Mouse (Mus musculus) c-Kit-negative CD71-positive TER-119-positive erythroid progenitor cells, embryonic 14.5 days (primary cell): ENCODE measurements around the gene Slc16a14.
A peak's percentile ranks its signal among the peaks of the same experiment; 100 is the strongest.
"Not testable (repeated sequence)": the region's sequence is repeated elsewhere in the genome, so short reads cannot be mapped to it uniquely, and the experiment has no call there.

Experiments
- DNase-seq: peaks from one replicate; pipeline ENCODE4 v3.0.0-alpha.2; 2013; ENCODE audit warnings: low read depth, low spot score

Slc16a14 gene

DNA sequence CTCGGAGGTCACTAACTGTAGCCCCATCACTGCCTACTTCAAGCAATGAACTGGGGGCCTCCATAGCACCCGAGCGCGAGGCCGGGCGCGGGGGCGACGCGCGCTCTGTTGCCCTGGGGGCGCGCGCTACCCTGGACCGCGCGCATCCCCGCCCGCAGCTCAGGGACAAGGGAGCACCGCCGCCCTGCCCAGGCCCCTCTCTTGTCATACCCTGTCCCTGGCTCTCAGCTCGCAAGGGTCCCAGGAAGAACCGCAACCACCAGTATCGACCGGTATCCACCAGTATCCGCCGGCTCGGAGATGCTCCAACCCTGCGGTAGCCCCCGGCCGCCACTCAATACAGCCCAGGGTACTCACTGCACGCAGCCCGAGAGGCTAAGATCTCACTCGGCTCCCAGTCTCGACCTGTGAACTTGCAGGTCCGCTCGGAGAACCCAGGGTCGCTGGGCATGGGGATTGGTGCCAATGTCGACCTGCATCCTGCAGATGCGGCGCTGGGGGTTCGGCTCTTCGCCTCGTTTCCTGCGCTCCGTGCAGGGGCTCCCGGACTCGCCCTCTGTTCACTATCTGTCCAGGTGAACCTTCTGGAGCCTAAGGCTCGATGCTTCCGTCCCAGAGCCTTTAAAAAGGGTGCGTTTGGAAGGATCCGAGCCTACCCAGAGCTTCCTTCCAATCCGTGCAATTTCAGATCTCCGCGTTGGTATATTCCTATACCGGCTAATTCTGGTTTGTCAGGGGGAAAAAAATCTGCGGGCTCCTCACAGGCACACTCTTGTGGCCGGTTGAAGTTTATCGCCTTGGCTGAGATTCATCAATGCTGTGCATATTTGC is at the start of gene Slc16a14:
TSS of gene Slc16a14 (minus strand) at position 632 of the 831 bp plus-strand sequence.
- no peak for DNase-seq

DNA sequence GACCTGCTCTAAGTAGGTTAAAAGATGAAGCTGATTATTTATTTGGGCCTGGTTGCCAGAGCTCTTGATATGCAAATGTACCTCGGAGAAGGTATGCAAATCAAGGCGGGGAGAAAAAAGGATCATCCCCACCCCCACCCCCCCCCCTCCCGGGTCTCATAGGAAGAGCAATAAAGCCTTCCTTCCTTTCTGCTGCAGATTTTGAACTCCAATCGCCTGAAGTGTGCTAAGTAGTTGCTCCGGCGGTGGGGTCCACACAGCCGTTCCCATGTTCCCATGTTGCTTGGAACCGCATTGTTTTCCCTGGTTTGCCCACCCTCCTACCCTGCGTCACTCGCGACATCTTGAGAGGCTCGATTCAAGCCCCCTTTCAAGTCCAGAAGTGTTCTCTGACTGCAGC is 26.8 kb upstream of the Slc16a14 start:
- not testable (repeated sequence) for DNase-seq

DNA sequence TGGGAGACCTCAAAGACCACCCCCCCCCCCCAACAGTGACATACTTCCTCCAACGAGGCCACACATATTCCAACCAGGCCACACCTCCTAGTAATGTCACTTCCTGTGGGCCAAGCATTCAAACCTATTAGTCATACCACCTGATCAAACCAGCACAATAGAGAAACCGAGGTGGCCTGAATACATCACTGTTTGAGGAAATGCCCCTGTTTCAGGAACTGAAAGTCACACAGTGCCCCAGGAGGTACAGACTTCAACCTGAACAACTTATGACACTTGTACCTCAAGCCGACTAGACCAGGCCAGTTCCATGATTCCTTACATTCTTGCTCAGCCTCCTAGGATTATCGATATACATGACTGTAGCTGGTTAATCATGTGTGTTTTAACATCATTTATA is 22.8 kb upstream of the Slc16a14 start:
- DNase-seq, result not testable (repeated sequence)

DNA sequence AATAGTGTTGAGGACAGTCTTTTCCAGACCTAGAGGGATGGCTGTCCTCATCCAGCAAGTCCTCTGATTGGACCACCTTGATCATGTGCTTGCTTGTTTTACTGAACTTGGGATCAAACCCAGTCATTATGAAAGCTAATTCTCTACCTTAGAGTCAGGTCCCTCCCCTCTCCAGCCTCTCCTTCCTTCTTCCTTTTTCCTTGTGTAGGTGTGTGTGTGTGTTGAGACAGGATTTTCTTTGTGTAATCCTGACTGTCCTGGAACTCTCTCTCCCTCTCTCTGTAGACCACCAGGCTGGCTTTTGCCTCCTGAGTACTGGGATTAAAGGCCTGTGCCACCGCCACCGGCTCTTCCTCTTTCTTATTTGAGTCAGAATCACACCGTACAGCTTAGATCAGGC is 21.8 kb upstream of the Slc16a14 start:
- not testable (repeated sequence) for DNase-seq

DNA sequence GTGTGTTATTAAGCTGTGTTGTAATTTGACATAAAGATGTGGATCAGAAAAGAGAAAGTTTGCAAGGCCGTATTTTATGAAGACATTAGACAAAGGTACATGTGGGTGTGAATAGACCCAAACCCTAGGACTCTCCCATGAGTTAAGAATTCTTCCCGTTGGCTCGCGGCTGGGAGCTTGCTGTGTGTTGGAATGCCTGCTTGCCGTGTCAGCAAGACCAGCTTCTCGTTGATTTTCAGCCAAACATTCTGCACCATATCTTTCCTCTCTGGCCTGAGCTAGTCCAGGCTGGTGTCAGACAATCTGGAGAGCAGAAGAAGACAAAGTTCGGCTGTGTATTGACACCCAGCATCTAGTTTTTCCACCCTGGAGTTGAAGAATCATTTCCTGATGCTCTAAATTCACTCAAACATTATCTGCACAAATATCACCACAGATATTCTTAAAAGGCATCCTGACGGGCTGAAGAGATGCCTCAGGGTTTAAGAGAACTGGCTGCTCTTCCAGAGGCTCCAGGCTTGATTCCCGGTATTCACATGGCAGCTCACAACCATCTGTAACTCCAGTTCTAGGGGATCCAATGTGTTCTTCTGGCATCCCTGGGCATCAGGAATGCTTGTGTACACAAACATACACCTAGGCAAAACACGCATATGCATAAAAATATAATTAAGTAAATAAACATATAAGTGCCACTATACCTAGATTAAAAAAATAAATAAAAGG is 17.7 kb upstream of the Slc16a14 start:
- no peak for DNase-seq

DNA sequence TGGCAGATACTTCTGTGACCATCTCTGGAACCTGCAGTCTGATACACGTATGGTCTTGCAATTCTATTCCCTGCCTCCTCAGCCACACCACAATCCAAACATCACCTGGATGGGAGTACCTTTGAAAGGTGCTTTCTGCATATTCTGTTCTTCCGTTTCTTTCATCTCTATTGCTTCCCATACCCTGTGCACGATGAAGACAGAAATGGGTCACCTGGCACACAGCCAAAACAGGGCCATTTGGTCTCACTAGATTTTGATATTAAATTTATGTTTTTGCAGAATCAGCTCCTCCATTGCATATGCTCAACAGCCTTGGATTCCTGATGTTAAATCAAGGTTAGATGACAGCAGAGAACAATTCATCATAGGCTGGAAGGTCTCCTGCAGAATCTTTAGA is 16.6 kb upstream of the Slc16a14 start:
- DNase-seq, result no peak

DNA sequence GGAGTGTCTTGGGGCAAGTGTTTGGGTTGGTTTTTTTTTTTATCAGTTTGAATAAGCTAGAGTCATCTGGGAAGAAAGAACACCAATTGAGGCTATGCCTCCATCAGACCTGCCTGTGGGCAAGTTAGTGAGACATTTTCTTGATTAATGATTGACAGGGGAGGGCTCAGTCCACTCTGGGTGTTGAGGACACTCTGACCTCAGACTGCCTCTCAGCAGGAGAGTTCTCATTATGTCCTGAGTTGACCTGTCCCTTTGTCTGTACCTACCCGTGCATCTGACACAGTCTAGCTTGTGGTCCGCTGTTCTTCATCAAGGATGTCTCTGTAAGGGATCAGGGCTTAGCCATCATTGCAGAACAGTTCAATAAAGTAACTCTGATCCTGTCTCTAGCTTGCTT is 12.5 kb upstream of the Slc16a14 start:
- DNase-seq, result no peak

DNA sequence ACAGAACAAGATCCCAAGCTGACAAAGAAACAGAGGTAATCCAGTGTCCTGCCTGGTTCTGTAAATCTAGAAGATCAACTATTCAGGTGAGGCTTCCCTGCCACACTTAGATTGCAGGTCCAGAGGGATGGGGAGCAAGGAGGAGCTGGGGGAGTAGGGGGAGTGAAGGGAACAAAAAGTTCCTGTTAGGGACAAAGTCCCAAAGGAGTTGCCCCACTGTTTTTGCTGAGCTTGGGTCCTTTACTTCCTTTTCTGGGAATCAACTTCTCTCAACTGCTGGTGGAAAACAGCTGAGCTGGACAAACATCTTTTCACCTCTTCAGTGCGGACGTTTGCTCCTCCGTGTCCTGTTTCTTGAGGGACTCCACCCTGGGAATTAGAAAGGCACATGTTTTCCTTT is 11.0 kb upstream of the Slc16a14 start:
- no peak for DNase-seq

DNA sequence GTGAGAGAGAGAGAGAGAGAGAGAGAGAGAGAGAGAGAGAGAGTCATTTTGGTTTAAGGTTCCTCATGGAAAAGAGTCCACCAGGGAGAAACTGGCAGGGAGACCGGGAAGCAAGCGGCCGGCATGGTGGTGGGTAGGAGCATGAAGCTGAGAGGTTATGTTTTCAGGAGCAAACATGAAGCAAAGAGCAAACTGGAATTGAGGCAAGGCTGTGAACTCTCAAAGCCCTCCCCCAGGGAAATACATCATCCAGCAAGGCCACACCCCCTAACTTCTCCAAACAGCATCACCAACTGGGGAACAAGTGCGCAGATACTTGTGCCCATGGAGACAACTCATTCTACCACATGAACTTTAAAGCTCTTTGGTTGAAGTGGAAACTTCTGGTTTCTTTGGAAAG is 8.6 kb upstream of the Slc16a14 start:
- no peak for DNase-seq

DNA sequence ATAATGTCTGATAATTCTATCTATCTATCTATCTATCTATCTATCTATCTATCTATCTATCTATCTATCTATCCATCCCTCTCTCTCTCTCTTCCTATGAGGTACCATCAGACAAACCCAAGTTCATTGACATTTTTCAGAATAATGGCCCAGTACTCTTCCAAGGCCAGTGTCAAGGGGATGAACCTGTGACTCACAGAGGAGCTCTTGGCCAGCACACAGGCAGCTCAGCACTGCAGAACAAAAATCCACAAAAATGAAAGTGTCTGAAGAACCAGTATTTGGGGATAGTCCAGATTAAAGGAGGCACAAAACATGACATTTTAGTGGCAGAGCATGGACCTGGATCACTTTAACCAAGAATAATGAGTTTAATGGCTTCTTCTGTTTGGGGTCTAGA is 7.7 kb upstream of the Slc16a14 start:
- DNase-seq, result no peak

DNA sequence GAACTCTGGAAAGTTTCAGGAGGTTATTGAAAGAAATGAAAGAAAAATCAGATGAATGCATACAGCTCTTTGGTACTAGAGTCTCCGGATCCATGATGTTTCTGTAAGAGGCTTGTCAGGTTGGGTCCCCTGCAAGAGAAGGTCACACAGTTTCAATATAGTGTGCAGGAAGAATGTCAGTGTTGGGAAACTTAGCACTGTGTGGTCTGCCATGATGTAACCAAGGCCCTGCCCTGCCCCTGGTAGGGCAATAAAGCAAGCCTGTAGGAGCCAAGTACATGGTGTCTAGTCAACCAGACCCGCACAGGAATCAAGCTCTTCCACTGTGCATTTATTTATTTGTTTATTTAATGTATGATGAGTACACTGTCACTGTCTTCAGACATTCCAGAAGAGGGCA is 5.4 kb upstream of the Slc16a14 start:
- DNase-seq, result no peak

DNA sequence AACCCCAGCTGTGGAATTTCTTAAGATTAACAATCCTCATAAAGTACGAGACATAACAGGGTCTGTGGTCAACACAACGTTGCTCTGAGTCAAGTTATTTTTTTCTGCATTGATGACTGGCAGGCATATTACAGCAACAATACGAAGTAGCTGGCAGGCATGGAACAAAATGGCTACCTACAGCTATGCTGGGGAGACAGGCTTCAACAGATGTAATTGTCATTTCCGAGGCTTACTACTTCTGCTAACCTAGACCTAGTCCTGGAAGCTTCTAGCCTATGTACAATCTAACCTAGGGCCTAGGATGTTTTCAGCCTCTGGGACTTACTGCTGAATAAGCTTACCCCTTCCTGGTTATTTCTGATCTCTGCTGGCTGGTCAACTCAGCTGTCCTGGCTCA is 4.5 kb upstream of the Slc16a14 start:
- DNase-seq, result no peak

DNA sequence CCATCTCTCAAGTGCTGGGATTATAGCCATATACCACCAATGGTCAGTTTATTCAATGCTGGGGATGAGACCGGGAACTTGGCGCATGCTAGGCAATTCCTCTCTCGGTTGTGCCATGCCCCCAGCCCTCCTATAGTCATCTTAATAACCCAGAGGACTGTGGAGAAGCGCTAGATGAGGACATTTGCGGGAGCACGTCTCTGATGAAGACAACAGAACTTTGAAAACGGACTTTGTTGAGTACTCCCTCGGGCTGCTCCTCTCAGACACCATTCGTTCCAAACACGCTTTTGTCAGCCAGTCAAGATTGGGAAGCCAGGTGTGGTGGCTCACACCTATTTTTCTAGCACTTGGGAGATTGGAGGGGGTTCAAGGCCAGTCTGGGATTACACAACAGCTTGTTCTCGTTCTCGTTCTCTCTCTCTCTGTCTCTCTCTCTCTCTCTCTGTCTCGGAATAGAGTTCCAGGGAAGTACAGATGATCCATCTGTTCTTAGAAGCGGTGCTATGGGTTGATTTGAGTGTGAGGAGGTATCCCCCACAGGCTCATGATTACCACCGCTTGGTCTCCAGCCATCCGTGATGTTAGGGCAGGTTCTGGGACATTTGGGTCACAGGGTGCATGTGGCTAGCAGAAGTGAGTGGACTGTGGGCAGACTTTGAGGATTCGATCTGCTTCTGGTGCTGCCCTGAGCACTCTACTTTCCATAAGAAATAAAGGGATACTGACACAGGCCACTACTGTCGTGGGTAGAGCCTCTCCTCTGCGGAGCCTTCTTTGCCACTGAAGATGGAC is 2.0 kb upstream of the Slc16a14 start:
- no peak for DNase-seq

DNA sequence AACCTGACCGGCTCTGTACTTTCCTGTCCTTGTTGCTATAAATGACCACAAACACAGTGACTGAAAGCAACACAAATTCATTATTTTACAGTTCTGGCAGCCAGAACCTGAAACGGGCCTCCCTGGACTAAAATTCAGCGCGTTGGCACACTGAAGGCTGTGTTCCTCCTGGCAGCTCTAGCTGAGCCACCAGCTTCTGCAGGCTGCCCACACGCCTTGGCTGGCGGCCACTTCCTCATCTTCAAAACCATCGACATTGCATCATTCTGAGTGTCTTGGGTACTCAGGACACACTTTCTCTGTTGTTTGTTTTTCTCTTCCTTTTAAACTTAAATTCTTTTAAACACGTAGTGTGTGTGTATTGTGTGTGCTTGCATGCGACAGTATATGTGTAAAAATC is 734 bp upstream of the Slc16a14 start:
- DNase-seq, result no peak

DNA sequence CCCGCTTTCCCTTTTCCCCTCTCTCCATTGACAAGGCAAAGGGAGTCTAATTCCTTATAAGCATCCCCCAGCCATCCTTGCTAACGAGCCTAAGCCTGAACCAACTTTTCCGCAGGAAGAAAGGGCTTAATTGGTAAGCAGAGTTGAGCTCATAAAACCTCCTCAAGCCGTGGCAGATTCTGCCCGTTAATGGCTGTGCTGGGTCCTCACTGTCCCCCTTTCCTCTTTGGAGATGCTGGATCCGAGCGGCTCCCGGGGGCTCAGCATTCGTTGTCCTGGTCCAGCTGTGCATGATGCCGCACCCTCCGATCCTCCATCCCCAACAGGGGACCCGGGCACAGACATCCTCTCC is 807 bp downstream of the Slc16a14 start:
- DNase-seq, result no peak

DNA sequence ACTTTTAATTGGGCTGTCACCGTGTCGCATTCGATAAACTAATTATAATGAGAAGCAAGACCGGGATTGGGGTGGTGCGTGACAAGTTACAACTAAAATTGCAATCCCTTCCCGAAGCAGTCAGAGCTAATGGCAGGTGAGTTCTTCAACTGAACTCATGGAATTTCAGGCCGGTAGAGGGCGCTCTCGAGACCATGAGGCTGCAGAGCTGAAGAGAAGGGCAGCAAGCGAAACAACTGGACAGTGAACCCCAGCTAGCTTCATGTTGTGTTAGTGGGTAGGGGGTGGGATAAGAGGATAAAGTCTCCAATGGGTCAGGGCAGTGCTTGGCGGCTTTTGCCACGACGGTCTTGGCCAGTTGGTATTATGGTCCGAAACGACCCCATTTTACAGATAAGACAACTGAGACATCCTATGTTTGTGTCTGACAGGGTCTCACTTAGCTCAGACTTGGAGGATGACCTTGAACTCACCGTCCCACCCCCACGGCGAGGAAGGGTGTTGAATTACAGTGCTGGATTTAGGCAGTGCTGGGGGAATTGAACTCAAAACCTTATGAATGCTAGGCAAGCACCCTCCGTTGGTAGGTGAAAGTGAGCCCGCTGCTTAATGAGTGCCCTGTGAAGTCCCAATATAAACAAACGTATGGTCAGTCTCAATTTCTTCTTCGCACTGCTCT is 1.3 kb downstream of the Slc16a14 start:
- peak; percentile 16 for DNase-seq

DNA sequence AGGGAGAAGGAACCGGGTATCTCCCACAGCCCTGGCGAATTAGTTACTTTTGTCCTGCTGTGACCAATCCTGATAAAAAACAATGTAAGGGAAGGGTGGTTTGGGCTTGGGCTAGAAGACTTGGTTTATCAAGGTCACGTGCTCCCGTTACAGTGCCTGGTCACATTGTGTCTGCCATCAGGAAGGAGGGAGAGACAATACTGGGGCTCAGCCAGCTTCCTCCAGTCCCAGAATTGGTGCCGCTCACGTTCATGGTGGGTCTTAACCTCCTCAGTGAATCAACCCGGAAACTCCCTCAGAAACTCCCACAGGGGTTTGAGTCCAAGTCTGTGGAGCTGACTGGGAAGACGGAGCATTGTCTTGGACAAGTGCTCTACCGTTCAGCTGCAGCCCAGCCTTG is 9.3 kb downstream of the Slc16a14 start:
- no peak for DNase-seq

DNA sequence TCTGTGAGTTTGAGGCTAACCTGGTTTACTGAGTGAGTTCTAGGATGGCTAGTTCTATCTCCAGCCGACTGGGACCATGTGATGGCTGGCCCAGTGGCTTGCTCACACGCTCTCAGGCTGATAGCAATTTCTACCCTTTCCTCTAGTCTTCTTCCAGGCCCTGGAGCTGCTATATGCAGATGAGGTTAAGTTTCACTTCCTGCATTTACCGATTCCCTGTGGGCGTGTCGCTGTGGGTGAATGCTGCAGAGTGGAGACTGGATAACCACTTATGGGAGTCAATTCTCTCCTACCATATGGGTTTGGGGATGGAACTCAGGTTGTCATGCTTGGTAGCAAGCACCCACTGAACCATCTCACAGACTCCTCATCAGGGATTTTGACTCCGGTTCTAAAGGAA is 10.8 kb downstream of the Slc16a14 start:
- DNase-seq, result no peak

DNA sequence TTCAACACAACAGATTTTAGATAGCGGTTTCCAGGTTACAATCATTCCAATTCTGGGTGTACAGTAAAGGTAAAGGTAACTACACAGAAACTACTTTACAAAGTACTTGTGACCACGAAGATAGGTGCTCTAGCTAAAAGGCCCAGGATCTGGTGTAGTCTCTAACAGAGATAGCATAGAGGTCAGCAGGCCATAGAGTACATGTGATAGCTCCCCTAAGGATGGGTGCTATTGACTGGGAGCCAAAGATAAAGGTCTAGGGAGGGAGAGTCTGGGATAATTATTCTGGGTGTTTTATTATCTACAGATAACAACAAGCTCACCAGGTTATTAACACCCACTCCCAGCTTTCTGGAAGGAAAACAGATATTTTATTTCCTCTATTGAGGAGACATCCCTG is 11.5 kb downstream of the Slc16a14 start:
- DNase-seq, result no peak

DNA sequence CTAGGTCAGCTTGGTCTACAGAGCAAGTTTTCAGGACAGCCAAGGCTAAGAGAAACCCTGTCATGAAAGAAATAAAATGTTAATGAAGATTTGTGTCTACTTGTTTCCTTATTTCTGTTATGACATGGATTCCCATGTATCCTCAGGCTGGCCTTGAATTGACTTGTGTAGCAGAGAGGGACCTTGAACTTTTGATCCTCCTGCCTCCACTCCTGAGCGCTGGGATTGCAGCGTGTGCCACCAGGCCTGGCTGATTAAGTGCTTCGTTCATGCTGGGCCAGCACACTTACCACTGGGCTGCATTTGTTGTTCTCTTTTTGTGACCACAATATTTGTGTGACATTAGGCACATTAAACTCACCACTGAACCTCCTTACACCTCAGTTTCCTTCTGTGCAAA is 16.1 kb downstream of the Slc16a14 start:
- DNase-seq, result no peak

DNA sequence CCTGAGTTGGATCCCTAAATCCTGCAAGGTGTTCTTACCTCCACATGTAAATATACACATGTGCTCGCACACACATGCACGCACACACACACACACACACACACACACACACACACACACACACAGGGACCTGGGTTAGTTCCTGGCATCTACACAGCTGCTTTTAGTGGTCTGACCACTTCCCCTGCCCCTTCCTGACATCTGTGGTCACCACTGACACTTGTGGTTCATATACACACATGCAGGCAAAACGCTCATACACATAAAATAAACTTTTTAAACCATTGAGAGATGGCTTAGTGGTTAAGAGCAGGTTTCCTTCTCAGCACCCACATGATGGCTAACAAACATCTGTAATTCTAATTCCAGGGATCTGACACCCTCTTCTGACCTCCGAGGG is 19.9 kb downstream of the Slc16a14 start:
- no peak for DNase-seq

DNA sequence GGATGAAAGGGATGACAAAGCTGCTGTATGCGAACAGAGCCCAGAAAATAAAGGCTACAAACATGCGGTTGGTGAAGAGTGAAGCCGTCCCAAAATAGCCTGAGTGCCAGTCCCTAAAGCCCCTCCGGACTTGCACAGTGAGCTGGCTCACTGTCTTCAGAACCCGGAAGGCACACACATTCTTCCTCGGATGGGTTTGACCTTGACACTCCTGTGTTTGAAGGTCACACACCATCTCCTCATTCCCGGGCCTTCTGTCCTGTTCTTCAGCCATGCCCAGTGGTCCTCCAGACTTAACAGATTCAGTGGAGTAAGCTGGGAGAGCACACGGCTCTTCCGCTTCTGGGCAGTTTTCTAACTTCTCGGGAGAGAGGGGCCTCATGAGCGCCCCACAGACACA is 22.4 kb downstream of the Slc16a14 start:
- DNase-seq, result no peak
